Mouse (Mus musculus): ENCODE measurements at regions not wholly inside any gene's neighbourhood (a gene's known extent, or its start where the extent isn't known, plus 50 kb on each side); places are given as distances from the start of the nearest gene placed in this dataset.

- POLR2A ChIA-PET, result no interaction called here
Measured at GRCm38 (mm10) chr4:125177666-125178065, 50.0 kb upstream of the Zc3h12a start.

More at GRCm38 (mm10) chr4:125177666-125178065, 50.0 kb upstream of the Zc3h12a start:
- DNase-seq (ENCODE audit: low read depth, low spot score) (no peak), ATAC-seq (no peak)
- H3K27me3 ChIP-seq, result peaks cover 4% of the 10 kb centered on the region
- CTCF ChIA-PET, result no interaction called here
- TF ChIP-seq CTCF (IDR thresholded peaks at IDR 0.05), result no peak
- in situ Hi-C loops (cut with MboI; ENCODE audit: low pct_unique_long_range_greater_than_20kb), result no loop called here

Data from Patski (cell line).